Mouse (Mus musculus): ENCODE measurements around the gene Olfr521. TPM values are rescaled to one million over a fixed set of nuclear protein-coding genes. Genes with fewer than 3 reads are reported as not detected.

The Olfr521 gene
- polyA plus RNA-seq (2014; fragmentation: Illumina TruSeq; extraction: RNeasy Lipid Tissue Mini Kit (QIAGEN cat#74804); ENCODE audit: low read depth, low replicate concordance), result not detected

DNA sequence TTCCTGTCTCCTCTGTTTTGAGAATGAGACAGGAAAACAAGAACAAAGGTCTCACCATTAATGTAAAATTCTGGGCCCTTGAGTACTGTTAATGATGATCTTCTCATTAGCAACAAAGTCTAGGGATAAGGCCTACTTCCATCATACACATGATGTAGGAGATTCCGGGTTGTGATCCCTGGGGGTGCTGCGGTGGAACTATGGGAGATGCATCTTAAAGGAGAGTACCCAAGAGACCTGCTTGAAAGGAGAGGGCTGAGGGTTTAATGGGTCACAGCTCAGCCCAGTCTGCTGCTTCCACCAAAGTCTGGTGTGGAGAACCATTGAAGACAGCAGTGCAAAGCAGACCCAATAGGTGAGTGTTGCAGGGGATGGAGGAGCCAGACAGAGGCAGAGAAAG lies at the start of gene Olfr521:
Gene Olfr521 (plus strand): TSS at position 301 of the 400 bp plus-strand sequence.

DNA sequence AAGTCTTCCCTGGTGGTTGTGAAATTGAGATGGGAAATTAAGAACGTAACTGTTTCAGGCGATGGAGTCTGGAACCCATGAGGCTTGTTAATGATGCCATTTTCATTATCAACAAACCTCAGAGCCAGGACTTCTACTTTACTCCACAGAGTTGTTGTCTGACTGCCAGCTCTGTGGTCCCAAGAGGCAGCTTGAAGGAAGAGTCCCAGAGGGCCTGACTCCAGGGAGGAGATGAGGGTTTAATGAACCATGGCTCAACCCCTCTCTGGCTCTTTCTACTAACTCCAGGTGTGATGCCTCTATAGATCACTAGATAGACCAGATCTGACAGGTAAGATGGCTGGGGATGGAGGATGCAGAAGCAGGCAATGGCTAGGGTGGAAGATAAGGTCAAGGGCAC lies 33.3 kb upstream of the Olfr521 start, which contains the start of gene Olfr520:
Gene Olfr520 (plus strand): TSS at position 301 of the 400 bp plus-strand sequence.

Other genes starting within 250 kb of the Olfr521 start
- gene Arrb1, start 228.0 kb upstream of the Olfr521 start, polyA plus RNA-seq (2014; fragmentation: Illumina TruSeq; extraction: RNeasy Lipid Tissue Mini Kit (QIAGEN cat#74804); ENCODE audit: low read depth, low replicate concordance), result 14.8 TPM
- 11.3 TPM for gene Tpbgl, start 136.4 kb upstream of the Olfr521 start, polyA plus RNA-seq (2014; fragmentation: Illumina TruSeq; extraction: RNeasy Lipid Tissue Mini Kit (QIAGEN cat#74804); ENCODE audit: low read depth, low replicate concordance)
- gene Slco2b1, start 52.2 kb upstream of the Olfr521 start, polyA plus RNA-seq (2014; fragmentation: Illumina TruSeq; extraction: RNeasy Lipid Tissue Mini Kit (QIAGEN cat#74804); ENCODE audit: low read depth, low replicate concordance), result 14.8 TPM
- not detected for gene Olfr520, start 33.2 kb upstream of the Olfr521 start, polyA plus RNA-seq (2014; fragmentation: Illumina TruSeq; extraction: RNeasy Lipid Tissue Mini Kit (QIAGEN cat#74804); ENCODE audit: low read depth, low replicate concordance)
- 3.4 TPM for gene Neu3, start 64.9 kb downstream of the Olfr521 start, polyA plus RNA-seq (2014; fragmentation: Illumina TruSeq; extraction: RNeasy Lipid Tissue Mini Kit (QIAGEN cat#74804); ENCODE audit: low read depth, low replicate concordance)
- gene Xrra1, start 95.6 kb downstream of the Olfr521 start, polyA plus RNA-seq (2014; fragmentation: Illumina TruSeq; extraction: RNeasy Lipid Tissue Mini Kit (QIAGEN cat#74804); ENCODE audit: low read depth, low replicate concordance), result 0.29 TPM
- 329 TPM for gene Spcs2, start 100.0 kb downstream of the Olfr521 start, polyA plus RNA-seq (2014; fragmentation: Illumina TruSeq; extraction: RNeasy Lipid Tissue Mini Kit (QIAGEN cat#74804); ENCODE audit: low read depth, low replicate concordance)
- gene Rnf169, start 216.9 kb downstream of the Olfr521 start, polyA plus RNA-seq (2014; fragmentation: Illumina TruSeq; extraction: RNeasy Lipid Tissue Mini Kit (QIAGEN cat#74804); ENCODE audit: low read depth, low replicate concordance), result 11.3 TPM
- not detected for gene Chrdl2, start 242.7 kb downstream of the Olfr521 start, polyA plus RNA-seq (2014; fragmentation: Illumina TruSeq; extraction: RNeasy Lipid Tissue Mini Kit (QIAGEN cat#74804); ENCODE audit: low read depth, low replicate concordance)